15 mouse cellular contexts compared by ENCODE assay signal in genomic region chr13:60429148-60429547, GRCm38 (mm10).
DNase-seq lines count a peak whose midpoint lies in the region; ATAC-seq and TF ChIP-seq lines count a peak whose summit lies in the region.
"Had no signal": no experiment of that assay in that cellular context is flagged by ENCODE, and none has a peak within 500 bp of the region (broad histone marks: within the 10 kb centered on the region; RNA-seq: fewer than 3 reads in every experiment).

No protein-coding gene starts in this region.

- 88% methylated on average over 3 of the region's 3 CpGs for WGBS in kidney, adult 2 months

- peak; percentile 23; the same call in 1 of the 2 replicates for TF ChIP-seq CTCF in kidney, adult 2 months (conservative IDR thresholded peaks at IDR 0.05; ENCODE audit: insufficient read depth, insufficient read length, low read depth, low read length)

- H3K4me3 ChIP-seq in kidney, adult 2 months (ENCODE audit: insufficient read depth, low read depth, low read length) = no peak overlapping the region
- H3K4me3 ChIP-seq: heart, embryonic 13.5 days; midbrain, embryonic 12.5 days had no signal

- H3K27ac ChIP-seq in kidney, adult 2 months (ENCODE audit: insufficient read depth, low read depth, low read length) = no peak overlapping the region
- H3K27ac ChIP-seq: heart, embryonic 13.5 days; hindbrain, embryonic 14.5 days; midbrain, embryonic 12.5 days had no signal

- H3K36me3 ChIP-seq in kidney, adult 2 months (ENCODE audit: control insufficient read depth, insufficient read depth, low read length) = no peaks in the 10 kb centered on the region
- H3K36me3 ChIP-seq: heart, embryonic 13.5 days; midbrain, embryonic 12.5 days had no signal

- no peak for ATAC-seq in erythroblast, adult 5-6 weeks (replicated peaks; ENCODE audit: low FRiP score, poor library complexity, severe bottlenecking)

- no peak for TF ChIP-seq POLR2A in kidney, adult 2 months (IDR thresholded peaks at IDR 0.05; ENCODE audit: low read depth, low read length)

- no peaks in the 10 kb centered on the region for H3K27me3 ChIP-seq in kidney, adult 2 months (replicated peaks; ENCODE audit: control insufficient read depth, insufficient read depth, low read length)
- H3K27me3 ChIP-seq: heart, embryonic 13.5 days; midbrain, embryonic 12.5 days had no signal

- H3K4me1 ChIP-seq in kidney, adult 2 months (ENCODE audit: control insufficient read depth, insufficient read depth, low read length) = 0 out of 2 replicates have a peak, but pooled peaks cover 3% of the 10 kb centered on the region

- peak; percentile 24 for DNase-seq in adrenal gland, postnatal 14 days
- no peak for DNase-seq in adrenal gland, postnatal 10 days
- DNase-seq in kidney, adult 2 months = no peak
- no peak for DNase-seq in kidney, adult 11 months
- DNase-seq in thymus, postnatal 4 days = peak; percentile 22
- DNase-seq in thymus, postnatal 10 days (ENCODE audit: low spot score in 2 of 2) = no peak
- DNase-seq in left cerebral cortex, adult 18-20 months (ENCODE audit: low spot score in 2 of 2) = no peak
- DNase-seq: B cell, adult 2 months; cerebellum, adult 9-11 months; kidney, adult 9 months; lung, embryonic 14.5 days had no signal

Comparison
In these comparisons a context has a peak if more than half of its experiments do, and no peak if none do; other contexts are left out.
1. DNase-seq: peak in adrenal gland, postnatal 14 days (single experiment) and thymus, postnatal 4 days (single experiment); none in adrenal gland, postnatal 10 days (single experiment), kidney, adult 2 months (single experiment), kidney, adult 11 months (single experiment), thymus, postnatal 10 days (0 of 2) and left cerebral cortex, adult 18-20 months (0 of 2).